Mouse (Mus musculus): ENCODE results near the gene Smarcd1. TPM values are rescaled to one million over a fixed set of nuclear protein-coding genes. Genes with fewer than 3 reads are reported as not detected.
A peak's percentile ranks its signal among the peaks of the same experiment; 100 is the strongest.

Smarcd1 gene
- total and polyA plus RNA-seq, 2 experiments = 2.0 to 8.5 TPM

GRCm38 (mm10) chr15:99677089-99677488 is 24.8 kb upstream of the Smarcd1 start:
- DNase-seq (ENCODE audit: extremely low read depth, low read depth, low spot score) = no peak
- TF ChIP-seq POLR2A (IDR thresholded peaks at IDR 0.05; ENCODE audit: extremely low read depth, insufficient read depth, low read length) (no peak), CTCF (IDR thresholded peaks at IDR 0.05; ENCODE audit: low read depth, low read length) (no peak)
- Histone ChIP-seq H3K36me3 (ENCODE audit: control insufficient read depth, insufficient read depth, low read length) (no peaks in the 10 kb centered on the region), H3K9ac (ENCODE audit: low read depth, low read length) (no peak overlapping the region), H3K27me3 (ENCODE audit: control insufficient read depth, insufficient read depth, low read length) (no peaks in the 10 kb centered on the region), H3K79me2 (ENCODE audit: control insufficient read depth, insufficient read depth, low read length) (no peaks in the 10 kb centered on the region), H3K4me1 (ENCODE audit: control insufficient read depth, insufficient read depth, low read length) (no peaks in the 10 kb centered on the region), H3K4me3 (ENCODE audit: insufficient read depth, low read depth, low read length) (no peak overlapping the region), H3K27ac (replicated peaks; ENCODE audit: insufficient read depth, low read depth, low read length) (no peak overlapping the region)
- WGBS = 76% methylated on average over 8 of the region's 8 CpGs

DNA sequence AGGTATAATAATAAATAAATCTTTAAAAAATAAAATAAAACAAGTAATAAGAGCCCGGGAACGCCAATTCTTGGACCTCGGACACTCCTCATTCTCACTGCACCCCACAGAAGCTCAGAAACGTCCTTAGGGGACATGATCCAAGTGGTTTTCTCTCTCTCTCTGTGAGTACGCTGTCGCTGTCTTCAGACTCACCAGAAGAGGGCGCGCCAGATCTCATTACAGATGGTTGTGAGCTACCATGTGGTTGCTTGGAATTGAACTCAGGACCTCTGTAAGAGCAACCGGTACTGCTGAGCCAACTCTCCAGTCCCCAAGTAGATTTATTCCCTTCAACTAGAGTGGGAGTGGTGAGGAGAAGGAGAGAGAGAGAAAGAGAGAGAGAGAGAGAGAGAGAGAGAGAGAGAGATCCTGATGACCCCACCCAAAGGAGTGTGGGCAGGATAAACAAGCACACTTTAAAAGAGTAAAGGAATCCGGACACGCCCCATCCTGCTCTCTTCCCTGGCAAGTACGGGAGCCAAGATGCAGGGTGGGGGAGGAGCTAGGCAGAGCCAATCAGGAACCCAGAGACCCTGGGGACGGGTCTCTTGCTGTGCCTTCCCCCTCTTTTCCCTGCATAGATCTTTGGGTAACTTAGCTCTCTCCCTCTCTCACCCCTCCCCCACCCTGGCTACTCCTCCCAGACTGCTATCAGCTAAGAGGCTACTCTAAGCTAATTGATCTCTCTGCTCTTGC is 23.7 kb upstream of the Smarcd1 start:
- Histone ChIP-seq H3K9ac (ENCODE audit: low read depth, low read length) (no peak overlapping the region), H3K27me3 (ENCODE audit: control insufficient read depth, insufficient read depth, low read length) (no peaks in the 10 kb centered on the region), H3K36me3 (ENCODE audit: control insufficient read depth, insufficient read depth, low read length) (no peaks in the 10 kb centered on the region), H3K4me3 (ENCODE audit: insufficient read depth, low read depth, low read length) (no peak overlapping the region), H3K4me1 (ENCODE audit: control insufficient read depth, insufficient read depth, low read length) (no peaks in the 10 kb centered on the region), H3K79me2 (ENCODE audit: control insufficient read depth, insufficient read depth, low read length) (no peaks in the 10 kb centered on the region), H3K27ac (replicated peaks; ENCODE audit: insufficient read depth, low read depth, low read length) (no peak overlapping the region)
- TF ChIP-seq POLR2A (IDR thresholded peaks at IDR 0.05; ENCODE audit: extremely low read depth, insufficient read depth, low read length) (no peak), CTCF (IDR thresholded peaks at IDR 0.05; ENCODE audit: low read depth, low read length) (peak; percentile 27; the same call in 1 of the 2 replicates)
- WGBS = 21% methylated on average over 13 of the region's 13 CpGs
- DNase-seq (ENCODE audit: extremely low read depth, low read depth, low spot score) = peak; percentile 10

DNA sequence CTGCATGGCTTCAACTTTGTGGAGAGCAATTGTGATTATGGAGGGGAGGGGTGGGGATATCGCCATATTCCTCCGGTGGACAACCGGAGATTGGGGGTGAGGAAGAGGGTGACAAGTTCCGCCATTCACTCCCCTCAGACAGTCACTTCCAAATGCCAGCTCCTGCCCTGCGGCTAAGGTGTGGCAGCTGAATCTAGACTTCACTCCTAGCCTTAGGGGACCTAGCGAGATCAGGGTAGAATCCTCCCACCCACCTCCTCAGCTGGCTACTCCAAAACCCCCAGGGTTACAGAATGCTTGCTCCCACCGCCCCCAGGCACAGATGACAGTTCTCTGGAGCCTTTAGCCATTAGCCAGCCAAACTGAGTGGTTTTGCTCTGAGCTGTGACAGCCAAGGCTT is 22.9 kb upstream of the Smarcd1 start:
- Histone ChIP-seq H3K79me2 (ENCODE audit: control insufficient read depth, insufficient read depth, low read length) (no peaks in the 10 kb centered on the region), H3K27me3 (ENCODE audit: control insufficient read depth, insufficient read depth, low read length) (no peaks in the 10 kb centered on the region), H3K4me1 (ENCODE audit: control insufficient read depth, insufficient read depth, low read length) (no peaks in the 10 kb centered on the region), H3K4me3 (ENCODE audit: insufficient read depth, low read depth, low read length) (no peak overlapping the region), H3K9ac (ENCODE audit: low read depth, low read length) (no peak overlapping the region), H3K36me3 (ENCODE audit: control insufficient read depth, insufficient read depth, low read length) (no peaks in the 10 kb centered on the region), H3K27ac (replicated peaks; ENCODE audit: insufficient read depth, low read depth, low read length) (no peak overlapping the region)
- WGBS = 76% methylated on average over 7 of the region's 7 CpGs
- DNase-seq (ENCODE audit: extremely low read depth, low read depth, low spot score) = no peak
- no peak for TF ChIP-seq POLR2A (IDR thresholded peaks at IDR 0.05; ENCODE audit: extremely low read depth, insufficient read depth, low read length)
- TF ChIP-seq CTCF (IDR thresholded peaks at IDR 0.05; ENCODE audit: low read depth, low read length) = no peak

GRCm38 (mm10) chr15:99682880-99683279 is 19.0 kb upstream of the Smarcd1 start:
- no peak for DNase-seq (ENCODE audit: extremely low read depth, low read depth, low spot score)
- 90% methylated on average over 7 of the region's 7 CpGs for WGBS

GRCm38 (mm10) chr15:99684156-99684555 is 17.8 kb upstream of the Smarcd1 start:
- Histone ChIP-seq H3K4me3 (ENCODE audit: insufficient read depth, low read depth, low read length) (no peak overlapping the region), H3K27me3 (ENCODE audit: control insufficient read depth, insufficient read depth, low read length) (no peaks in the 10 kb centered on the region), H3K79me2 (ENCODE audit: control insufficient read depth, insufficient read depth, low read length) (no peaks in the 10 kb centered on the region), H3K4me1 (ENCODE audit: control insufficient read depth, insufficient read depth, low read length) (no peaks in the 10 kb centered on the region), H3K27ac (replicated peaks; ENCODE audit: insufficient read depth, low read depth, low read length) (no peak overlapping the region), H3K9ac (ENCODE audit: low read depth, low read length) (no peak overlapping the region), H3K36me3 (ENCODE audit: control insufficient read depth, insufficient read depth, low read length) (no peaks in the 10 kb centered on the region)
- TF ChIP-seq POLR2A (IDR thresholded peaks at IDR 0.05; ENCODE audit: extremely low read depth, insufficient read depth, low read length) = no peak
- no peak for TF ChIP-seq CTCF (IDR thresholded peaks at IDR 0.05; ENCODE audit: low read depth, low read length)
- 95% methylated on average over 5 of the region's 5 CpGs for WGBS
- DNase-seq (ENCODE audit: extremely low read depth, low read depth, low spot score) = no peak

More at GRCm38 (mm10) chr15:99682880-99683279, 19.0 kb upstream of the Smarcd1 start:
- Histone ChIP-seq H3K4me3 (ENCODE audit: insufficient read depth, low read depth, low read length) (no peak overlapping the region), H3K27me3 (ENCODE audit: control insufficient read depth, insufficient read depth, low read length) (no peaks in the 10 kb centered on the region), H3K79me2 (ENCODE audit: control insufficient read depth, insufficient read depth, low read length) (no peaks in the 10 kb centered on the region), H3K9ac (ENCODE audit: low read depth, low read length) (no peak overlapping the region), H3K4me1 (ENCODE audit: control insufficient read depth, insufficient read depth, low read length) (no peaks in the 10 kb centered on the region), H3K36me3 (ENCODE audit: control insufficient read depth, insufficient read depth, low read length) (no peaks in the 10 kb centered on the region), H3K27ac (replicated peaks; ENCODE audit: insufficient read depth, low read depth, low read length) (no peak overlapping the region)
- TF ChIP-seq POLR2A (IDR thresholded peaks at IDR 0.05; ENCODE audit: extremely low read depth, insufficient read depth, low read length) (no peak), CTCF (IDR thresholded peaks at IDR 0.05; ENCODE audit: low read depth, low read length) (peak; percentile 39)

GRCm38 (mm10) chr15:99688712-99689111 is 13.2 kb upstream of the Smarcd1 start:
- no peak overlapping the region for H3K4me3 ChIP-seq (ENCODE audit: insufficient read depth, low read depth, low read length)
- no peaks in the 10 kb centered on the region for H3K27me3 ChIP-seq (ENCODE audit: control insufficient read depth, insufficient read depth, low read length)
- H3K27ac ChIP-seq (replicated peaks; ENCODE audit: insufficient read depth, low read depth, low read length) = no peak overlapping the region
- WGBS = 4% methylated on average over 4 of the region's 4 CpGs
- H3K36me3 ChIP-seq (ENCODE audit: control insufficient read depth, insufficient read depth, low read length) = no peaks in the 10 kb centered on the region
- H3K79me2 ChIP-seq (ENCODE audit: control insufficient read depth, insufficient read depth, low read length) = no peaks in the 10 kb centered on the region
- DNase-seq (ENCODE audit: extremely low read depth, low read depth, low spot score) = peak; percentile 47
- H3K9ac ChIP-seq (ENCODE audit: low read depth, low read length) = no peak overlapping the region
- TF ChIP-seq POLR2A (IDR thresholded peaks at IDR 0.05; ENCODE audit: extremely low read depth, insufficient read depth, low read length) (no peak), CTCF (IDR thresholded peaks at IDR 0.05; ENCODE audit: low read depth, low read length) (peak; percentile 89)
- H3K4me1 ChIP-seq (ENCODE audit: control insufficient read depth, insufficient read depth, low read length) = no peaks in the 10 kb centered on the region
